Mouse (Mus musculus): ENCODE data around the gene Shank2. TPM values are rescaled to one million over a fixed set of nuclear protein-coding genes. Genes with fewer than 3 reads are reported as not detected.

The Shank2 gene
- total and polyA plus RNA-seq, 2 experiments from 2014 or later: 0.19 to 0.95 TPM

DNA sequence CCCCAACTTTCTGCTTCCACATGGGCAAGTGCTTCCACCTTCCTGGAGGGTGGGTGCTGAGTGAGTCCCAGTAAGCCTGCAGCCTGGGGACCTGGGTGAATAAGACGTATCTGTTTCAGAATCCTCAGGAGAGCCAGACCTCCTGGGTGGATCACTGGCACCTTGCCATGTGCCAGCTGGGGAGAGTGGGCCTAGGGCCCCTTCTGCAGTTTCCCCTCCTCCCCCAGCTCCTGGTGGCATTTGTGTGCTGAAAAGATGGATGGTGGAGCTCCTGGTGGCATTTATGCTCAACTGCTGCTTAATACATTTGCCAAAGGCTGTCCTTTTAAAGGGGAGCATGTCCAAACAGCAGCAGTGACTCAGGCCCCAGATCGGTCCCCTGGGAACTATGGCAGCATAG lies 364.4 kb downstream of the Shank2 start:
- Histone ChIP-seq H3K4me2 (ENCODE audit: low read depth, low read length) (no peak overlapping the region), H3K4me3 (ENCODE audit: low read depth, low read length) (no peak overlapping the region), H3K9me3 (replicated peaks; ENCODE audit: control insufficient read depth, low read length) (0 out of 2 replicates have a peak, but pooled peaks cover 4% of the 10 kb centered on the region), H3K4me1 (ENCODE audit: control insufficient read depth, insufficient read depth) (no peaks in the 10 kb centered on the region), H3K27ac (ENCODE audit: low read depth) (no peak overlapping the region), H3K36me3 (replicated peaks; ENCODE audit: control insufficient read depth, insufficient read depth, low read length) (no peaks in the 10 kb centered on the region), H3K27me3 (ENCODE audit: control insufficient read depth, insufficient read depth, low read length) (no peaks in the 10 kb centered on the region), H3K9ac (replicated peaks; ENCODE audit: low read depth, low read length) (no peak overlapping the region)
- DNase-seq (ENCODE audit: low spot score) (no peak), ATAC-seq (ENCODE audit: insufficient read depth, low read depth) (no peak)
- no peak for TF ChIP-seq CTCF (IDR thresholded peaks at IDR 0.05; ENCODE audit: low read depth)
- WGBS: 61% methylated on average over 2 of the region's 2 CpGs

DNA sequence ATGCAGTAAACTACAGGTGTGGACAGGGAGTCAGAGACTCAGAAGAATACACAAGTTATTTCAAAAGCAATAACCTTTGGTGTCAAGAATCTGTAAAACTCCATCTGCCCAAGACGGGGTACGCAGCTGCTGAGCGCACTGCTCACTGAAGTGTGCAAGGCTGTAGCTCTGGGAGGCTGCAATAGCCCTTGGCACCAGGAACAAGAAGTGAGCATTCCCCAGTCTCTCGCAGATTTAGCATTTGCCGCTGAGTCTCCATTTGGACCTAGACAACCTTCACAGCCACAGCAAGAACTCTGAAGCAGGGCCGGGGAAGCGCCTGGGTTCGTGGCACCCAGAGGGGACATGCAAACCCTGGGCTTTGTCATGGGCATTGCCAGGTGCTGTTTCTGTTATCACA lies 371.3 kb downstream of the Shank2 start:
- ATAC-seq (ENCODE audit: insufficient read depth, low read depth) (no peak), DNase-seq (ENCODE audit: low spot score) (no peak)
- H3K9me3 ChIP-seq (replicated peaks; ENCODE audit: control insufficient read depth, low read length): no peaks in the 10 kb centered on the region
- no peaks in the 10 kb centered on the region for H3K36me3 ChIP-seq (replicated peaks; ENCODE audit: control insufficient read depth, insufficient read depth, low read length)
- H3K9ac ChIP-seq (replicated peaks; ENCODE audit: low read depth, low read length): no peak overlapping the region
- H3K27ac ChIP-seq (ENCODE audit: low read depth): no peak overlapping the region
- TF ChIP-seq CTCF (IDR thresholded peaks at IDR 0.05; ENCODE audit: low read depth) (no peak), EP300 (IDR thresholded peaks at IDR 0.05; ENCODE audit: low read depth) (no peak)
- no peak overlapping the region for H3K4me2 ChIP-seq (ENCODE audit: low read depth, low read length)
- no peaks in the 10 kb centered on the region for H3K27me3 ChIP-seq (ENCODE audit: control insufficient read depth, insufficient read depth, low read length)
- H3K4me1 ChIP-seq (ENCODE audit: control insufficient read depth, insufficient read depth): no peaks in the 10 kb centered on the region
- no peak overlapping the region for H3K4me3 ChIP-seq (ENCODE audit: low read depth, low read length)
- WGBS: 82% methylated on average over 8 of the region's 8 CpGs

DNA sequence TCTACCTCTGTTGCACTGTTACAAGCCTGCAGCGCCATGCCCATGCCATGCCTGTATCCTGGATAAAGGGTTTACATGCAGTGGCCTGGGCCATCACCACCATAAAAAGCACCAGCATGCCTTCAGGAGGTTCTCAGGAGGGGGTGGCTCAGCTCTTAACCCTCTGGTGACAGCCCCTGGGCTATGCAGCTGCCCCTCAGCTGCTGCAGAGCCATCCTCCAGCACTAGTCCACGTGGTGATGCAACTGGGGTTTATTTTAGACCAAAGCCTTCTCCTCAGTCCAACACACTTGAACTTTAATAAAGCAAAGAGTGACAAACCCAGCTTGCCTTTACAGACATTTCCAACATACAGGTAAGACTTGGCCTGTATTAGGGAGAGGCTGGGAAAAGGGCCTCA lies 373.8 kb downstream of the Shank2 start:
- ATAC-seq (ENCODE audit: insufficient read depth, low read depth) (no peak), DNase-seq (ENCODE audit: low spot score) (no peak)
- Histone ChIP-seq H3K4me3 (ENCODE audit: low read depth, low read length) (no peak overlapping the region), H3K9ac (replicated peaks; ENCODE audit: low read depth, low read length) (no peak overlapping the region), H3K27me3 (ENCODE audit: control insufficient read depth, insufficient read depth, low read length) (no peaks in the 10 kb centered on the region), H3K4me2 (ENCODE audit: low read depth, low read length) (no peak overlapping the region), H3K36me3 (replicated peaks; ENCODE audit: control insufficient read depth, insufficient read depth, low read length) (no peaks in the 10 kb centered on the region), H3K9me3 (replicated peaks; ENCODE audit: control insufficient read depth, low read length) (no peaks in the 10 kb centered on the region), H3K27ac (ENCODE audit: low read depth) (no peak overlapping the region), H3K4me1 (ENCODE audit: control insufficient read depth, insufficient read depth) (no peaks in the 10 kb centered on the region)
- WGBS: 49% methylated on average over 2 of the region's 2 CpGs
- TF ChIP-seq EP300 (IDR thresholded peaks at IDR 0.05; ENCODE audit: low read depth): no peak
- TF ChIP-seq CTCF (IDR thresholded peaks at IDR 0.05; ENCODE audit: low read depth): no peak

DNA sequence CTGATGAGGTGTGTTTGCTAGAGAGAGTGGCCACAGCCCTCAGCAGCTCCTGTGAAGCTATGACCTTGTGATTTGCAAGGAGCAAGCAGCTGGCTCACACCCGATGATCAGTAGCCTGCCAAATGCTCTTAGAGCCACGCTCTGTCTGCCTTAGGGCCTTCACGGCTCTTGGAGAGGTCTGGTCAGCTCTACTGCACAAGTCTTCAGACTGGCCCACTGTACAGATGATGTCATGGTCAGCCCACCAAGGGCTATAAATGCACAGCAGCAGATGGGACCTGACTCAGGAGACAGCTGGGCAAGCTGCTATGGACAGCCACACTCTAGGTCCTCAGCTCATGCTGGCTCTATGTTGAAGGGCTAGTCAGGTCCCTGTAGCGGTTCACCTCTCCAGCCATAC lies 376.5 kb downstream of the Shank2 start:
- H3K4me2 ChIP-seq (ENCODE audit: low read depth, low read length): no peak overlapping the region
- no peaks in the 10 kb centered on the region for H3K4me1 ChIP-seq (ENCODE audit: control insufficient read depth, insufficient read depth)
- no peak overlapping the region for H3K9ac ChIP-seq (replicated peaks; ENCODE audit: low read depth, low read length)
- DNase-seq (ENCODE audit: low spot score) (no peak), ATAC-seq (ENCODE audit: insufficient read depth, low read depth) (no peak)
- H3K27me3 ChIP-seq (ENCODE audit: control insufficient read depth, insufficient read depth, low read length): no peaks in the 10 kb centered on the region
- H3K9me3 ChIP-seq (replicated peaks; ENCODE audit: control insufficient read depth, low read length): no peaks in the 10 kb centered on the region
- H3K36me3 ChIP-seq (replicated peaks; ENCODE audit: control insufficient read depth, insufficient read depth, low read length): no peaks in the 10 kb centered on the region
- no peak overlapping the region for H3K27ac ChIP-seq (ENCODE audit: low read depth)
- H3K4me3 ChIP-seq (ENCODE audit: low read depth, low read length): no peak overlapping the region
- TF ChIP-seq CTCF (IDR thresholded peaks at IDR 0.05; ENCODE audit: low read depth): no peak
- TF ChIP-seq EP300 (IDR thresholded peaks at IDR 0.05; ENCODE audit: low read depth): no peak
- WGBS: 52% methylated on average over 4 of the region's 4 CpGs

DNA sequence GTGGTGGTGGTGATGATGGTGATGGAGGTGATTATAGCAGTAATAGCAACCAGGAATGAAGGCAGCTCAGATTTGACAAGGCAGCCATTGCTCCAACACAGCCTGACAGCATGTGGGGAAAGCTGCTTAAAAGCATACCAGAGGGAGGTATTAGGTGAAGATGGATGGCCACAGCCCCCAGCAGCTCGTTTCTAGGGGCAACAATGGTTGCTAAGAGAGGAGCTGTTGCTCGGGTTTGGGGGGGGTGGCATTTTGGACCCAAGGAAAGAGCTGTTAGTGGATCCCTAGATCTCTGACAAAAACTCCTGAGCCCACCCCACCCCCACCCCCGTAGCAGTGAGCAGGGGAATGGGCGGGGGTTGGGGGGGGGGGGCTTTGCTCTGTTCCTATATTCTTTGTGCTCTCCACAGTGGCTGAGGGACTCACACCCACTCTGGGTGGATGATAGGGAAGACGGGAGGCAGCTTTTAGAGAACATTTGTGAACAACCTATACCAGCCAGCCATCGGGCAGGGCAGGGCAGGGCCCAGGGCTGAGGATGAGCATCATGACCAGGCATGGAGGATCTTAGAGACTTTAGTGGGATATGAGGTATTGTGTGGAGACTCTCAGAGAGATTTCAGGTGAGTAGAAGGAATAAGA lies 377.6 kb downstream of the Shank2 start:
- no peak for TF ChIP-seq EP300 (IDR thresholded peaks at IDR 0.05; ENCODE audit: low read depth)
- TF ChIP-seq CTCF (IDR thresholded peaks at IDR 0.05; ENCODE audit: low read depth): no peak
- no peak for ATAC-seq (ENCODE audit: insufficient read depth, low read depth)

DNA sequence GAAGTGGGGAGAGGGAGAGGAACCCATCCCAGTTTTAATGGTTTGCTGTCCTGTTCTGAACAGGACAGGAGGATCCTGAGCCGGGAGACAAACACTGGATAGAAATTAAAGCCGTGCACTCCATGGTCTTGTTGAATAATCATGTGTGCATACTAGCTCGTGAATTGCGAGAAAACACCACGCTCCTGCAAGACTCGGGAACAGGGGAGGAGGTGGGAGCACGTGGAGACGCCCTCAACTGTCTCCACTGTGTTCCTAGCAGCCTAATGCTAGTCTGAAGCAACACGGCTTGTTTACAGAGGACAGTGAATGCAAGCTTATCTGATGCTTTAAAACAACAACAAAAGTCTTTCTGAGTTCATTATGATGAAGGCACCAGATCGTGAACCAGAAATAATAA lies 379.9 kb downstream of the Shank2 start:
- Histone ChIP-seq H3K9me3 (replicated peaks; ENCODE audit: control insufficient read depth, low read length) (no peaks in the 10 kb centered on the region), H3K27me3 (ENCODE audit: control insufficient read depth, insufficient read depth, low read length) (no peaks in the 10 kb centered on the region), H3K4me1 (ENCODE audit: control insufficient read depth, insufficient read depth) (no peaks in the 10 kb centered on the region), H3K36me3 (replicated peaks; ENCODE audit: control insufficient read depth, insufficient read depth, low read length) (no peaks in the 10 kb centered on the region), H3K4me2 (ENCODE audit: low read depth, low read length) (no peak overlapping the region), H3K9ac (replicated peaks; ENCODE audit: low read depth, low read length) (no peak overlapping the region), H3K4me3 (ENCODE audit: low read depth, low read length) (no peak overlapping the region), H3K27ac (ENCODE audit: low read depth) (no peak overlapping the region)
- ATAC-seq (ENCODE audit: insufficient read depth, low read depth) (no peak), DNase-seq (ENCODE audit: low spot score) (no peak)
- TF ChIP-seq CTCF (IDR thresholded peaks at IDR 0.05; ENCODE audit: low read depth) (no peak), EP300 (IDR thresholded peaks at IDR 0.05; ENCODE audit: low read depth) (no peak)
- 70% methylated on average over 10 of the region's 10 CpGs for WGBS

More for the DNA sequence above, 377.6 kb downstream of the Shank2 start:
- no peak overlapping the region for H3K4me2 ChIP-seq (ENCODE audit: low read depth, low read length)
- no peaks in the 10 kb centered on the region for H3K27me3 ChIP-seq (ENCODE audit: control insufficient read depth, insufficient read depth, low read length)
- no peaks in the 10 kb centered on the region for H3K36me3 ChIP-seq (replicated peaks; ENCODE audit: control insufficient read depth, insufficient read depth, low read length)
- no peaks in the 10 kb centered on the region for H3K4me1 ChIP-seq (ENCODE audit: control insufficient read depth, insufficient read depth)
- H3K9ac ChIP-seq (replicated peaks; ENCODE audit: low read depth, low read length): no peak overlapping the region
- WGBS: 53% methylated on average over 6 of the region's 6 CpGs
- no peak overlapping the region for H3K4me3 ChIP-seq (ENCODE audit: low read depth, low read length)
- H3K27ac ChIP-seq (ENCODE audit: low read depth): no peak overlapping the region
- H3K9me3 ChIP-seq (replicated peaks; ENCODE audit: control insufficient read depth, low read length): no peaks in the 10 kb centered on the region
- DNase-seq (ENCODE audit: low spot score): no peak
